Mouse (Mus musculus): Measurements from ENCODE around the gene Sp100.
"Not testable (repeated sequence)": the region's sequence is repeated elsewhere in the genome, so short reads cannot be mapped to it uniquely, and the experiment has no call there.

The Sp100 gene

GRCm38 (mm10) chr1:85649881-85650280 is at the start of gene Sp100:
Gene Sp100 (plus strand): TSS chr1:85649988.
- in situ Hi-C loops (cut with MboI) = not testable (repeated sequence)

- in situ Hi-C loops (cut with MboI) = not testable (repeated sequence)
Observed at GRCm38 (mm10) chr1:85600078-85600477, 49.7 kb upstream of the Sp100 start, which contains the start of gene Sp140. Gene Sp140 (plus strand): TSS chr1:85600378.

- in situ Hi-C loops (cut with MboI) = not testable (repeated sequence)
Observed at GRCm38 (mm10) chr1:85600794-85601193, 49.0 kb upstream of the Sp100 start.

GRCm38 (mm10) chr1:85604341-85604740 is 45.4 kb upstream of the Sp100 start:
- in situ Hi-C loops (cut with MboI) = not testable (repeated sequence)

GRCm38 (mm10) chr1:85608361-85608760 is 41.4 kb upstream of the Sp100 start:
- in situ Hi-C loops (cut with MboI) = not testable (repeated sequence)

GRCm38 (mm10) chr1:85610581-85610980 is 39.2 kb upstream of the Sp100 start:
- in situ Hi-C loops (cut with MboI) = not testable (repeated sequence)

GRCm38 (mm10) chr1:85615096-85615495 is 34.7 kb upstream of the Sp100 start:
- in situ Hi-C loops (cut with MboI) = not testable (repeated sequence)

GRCm38 (mm10) chr1:85615819-85616218 is 34.0 kb upstream of the Sp100 start:
- in situ Hi-C loops (cut with MboI) = not testable (repeated sequence)

- in situ Hi-C loops (cut with MboI) = not testable (repeated sequence)
Observed at GRCm38 (mm10) chr1:85617161-85617560, 32.6 kb upstream of the Sp100 start.

- in situ Hi-C loops (cut with MboI) = not testable (repeated sequence)
Observed at GRCm38 (mm10) chr1:85618689-85619088, 31.1 kb upstream of the Sp100 start.

GRCm38 (mm10) chr1:85636936-85637335 is 12.9 kb upstream of the Sp100 start:
- in situ Hi-C loops (cut with MboI) = not testable (repeated sequence)

GRCm38 (mm10) chr1:85638144-85638543 is 11.6 kb upstream of the Sp100 start:
- in situ Hi-C loops (cut with MboI) = not testable (repeated sequence)

GRCm38 (mm10) chr1:85650524-85650923 is 736 bp downstream of the Sp100 start:
- in situ Hi-C loops (cut with MboI) = not testable (repeated sequence)

GRCm38 (mm10) chr1:85651770-85652275 is 2.0 kb downstream of the Sp100 start:
- in situ Hi-C loops (cut with MboI) = not testable (repeated sequence)

GRCm38 (mm10) chr1:85657211-85657610 is 7.4 kb downstream of the Sp100 start:
- in situ Hi-C loops (cut with MboI) = not testable (repeated sequence)

- in situ Hi-C loops (cut with MboI) = no loop called here
Observed at GRCm38 (mm10) chr1:85664266-85664665, 14.5 kb downstream of the Sp100 start.

- in situ Hi-C loops (cut with MboI) = no loop called here
Observed at GRCm38 (mm10) chr1:85680226-85680625, 30.4 kb downstream of the Sp100 start.

GRCm38 (mm10) chr1:85686666-85687065 is 36.9 kb downstream of the Sp100 start:
- in situ Hi-C loops (cut with MboI) = no loop called here

- in situ Hi-C loops (cut with MboI) = no loop called here
Observed at GRCm38 (mm10) chr1:85687346-85687745, 37.6 kb downstream of the Sp100 start.

- in situ Hi-C loops (cut with MboI) = no loop called here
Observed at GRCm38 (mm10) chr1:85690544-85690943, 40.8 kb downstream of the Sp100 start.

- in situ Hi-C loops (cut with MboI) = no loop called here
Observed at GRCm38 (mm10) chr1:85692281-85692680, 42.5 kb downstream of the Sp100 start.

- in situ Hi-C loops (cut with MboI) = no loop called here
Observed at GRCm38 (mm10) chr1:85693280-85693679, 43.5 kb downstream of the Sp100 start.

GRCm38 (mm10) chr1:85695646-85696045 is 45.9 kb downstream of the Sp100 start:
- in situ Hi-C loops (cut with MboI) = no loop called here
